Mouse (Mus musculus) liver, adult 2 months (tissue): Measurements from ENCODE around the gene Epha3.

Experiments used
- CTCF ChIP-seq: fragments of 200-500 bp; IDR thresholded peaks from 2 replicates; pipeline ENCODE4 v1.5.1; 2011; ENCODE audit warnings: low read depth, low read length, control low read depth
- POLR2A ChIP-seq: fragments of 200-500 bp; IDR thresholded peaks from 2 replicates; pipeline ENCODE4 v1.6.1; 2011; ENCODE audit warnings: low read length, control low read depth; ENCODE audit not compliant: insufficient read depth; ENCODE audit errors: extremely low read depth

GRCm38 (mm10) chr16:63809871-63810270 is 54.1 kb downstream of the Epha3 start:
- TF ChIP-seq POLR2A (no peak), CTCF (no peak)
